Mouse (Mus musculus): ENCODE data around the gene Atg7. TPM values are rescaled to one million over a fixed set of nuclear protein-coding genes. Genes with fewer than 3 reads are reported as not detected.

Gene Atg7
- total and polyA plus RNA-seq, 2 experiments from 2014 or later: 18.9 to 19.1 TPM

- no peaks in the 10 kb centered on the region for H3K9me3 ChIP-seq (ENCODE audit: low read length)
- WGBS: 61% methylated on average over 3 of the region's 3 CpGs
Measured at GRCm38 (mm10) chr6:114836433-114836832, 193.5 kb downstream of the Atg7 start.

GRCm38 (mm10) chr6:114838872-114839271 lies 196.0 kb downstream of the Atg7 start:
- 90% methylated on average over 4 of the region's 4 CpGs for WGBS

More at GRCm38 (mm10) chr6:114836433-114836832, 193.5 kb downstream of the Atg7 start:
- no peak for ATAC-seq
- Histone ChIP-seq H3K36me3 (ENCODE audit: insufficient read depth) (no peaks in the 10 kb centered on the region), H3K4me3 (ENCODE audit: low read depth, low read length) (no peak overlapping the region), H3K27me3 (ENCODE audit: insufficient read depth, low read length) (no peaks in the 10 kb centered on the region), H3K9ac (no peak overlapping the region), H3K27ac (ENCODE audit: low read depth, low read length) (no peak overlapping the region), H3K4me1 (ENCODE audit: insufficient read depth) (no peaks in the 10 kb centered on the region), H3K4me2 (ENCODE audit: low read depth) (no peak overlapping the region)
- no peak for DNase-seq
- no peak for TF ChIP-seq CTCF (IDR thresholded peaks at IDR 0.05; ENCODE audit: low read depth)

GRCm38 (mm10) chr6:114840012-114840411 lies 197.1 kb downstream of the Atg7 start:
- no peaks in the 10 kb centered on the region for H3K9me3 ChIP-seq (ENCODE audit: low read length)
- no peaks in the 10 kb centered on the region for H3K4me1 ChIP-seq (ENCODE audit: insufficient read depth)
- DNase-seq (no peak), ATAC-seq (no peak)
- H3K36me3 ChIP-seq (ENCODE audit: insufficient read depth): no peaks in the 10 kb centered on the region
- no peak for TF ChIP-seq CTCF (IDR thresholded peaks at IDR 0.05; ENCODE audit: low read depth)
- H3K27me3 ChIP-seq (ENCODE audit: insufficient read depth, low read length): no peaks in the 10 kb centered on the region
- H3K27ac ChIP-seq (ENCODE audit: low read depth, low read length): no peak overlapping the region
- no peak overlapping the region for H3K4me3 ChIP-seq (ENCODE audit: low read depth, low read length)
- no peak overlapping the region for H3K9ac ChIP-seq
- H3K4me2 ChIP-seq (ENCODE audit: low read depth): no peak overlapping the region
- WGBS: 88% methylated on average over 7 of the region's 7 CpGs

More at GRCm38 (mm10) chr6:114838872-114839271, 196.0 kb downstream of the Atg7 start:
- H3K27ac ChIP-seq (ENCODE audit: low read depth, low read length): no peak overlapping the region
- no peak for ATAC-seq
- no peak for DNase-seq
- H3K9ac ChIP-seq: no peak overlapping the region
- no peaks in the 10 kb centered on the region for H3K9me3 ChIP-seq (ENCODE audit: low read length)
- no peak overlapping the region for H3K4me2 ChIP-seq (ENCODE audit: low read depth)
- TF ChIP-seq CTCF (IDR thresholded peaks at IDR 0.05; ENCODE audit: low read depth): no peak
- no peaks in the 10 kb centered on the region for H3K36me3 ChIP-seq (ENCODE audit: insufficient read depth)
- H3K4me1 ChIP-seq (ENCODE audit: insufficient read depth): no peaks in the 10 kb centered on the region
- no peaks in the 10 kb centered on the region for H3K27me3 ChIP-seq (ENCODE audit: insufficient read depth, low read length)
- H3K4me3 ChIP-seq (ENCODE audit: low read depth, low read length): no peak overlapping the region

- TF ChIP-seq CTCF (IDR thresholded peaks at IDR 0.05; ENCODE audit: low read depth): no peak
- no peak overlapping the region for H3K9ac ChIP-seq
- H3K4me1 ChIP-seq (ENCODE audit: insufficient read depth): no peaks in the 10 kb centered on the region
- DNase-seq (no peak), ATAC-seq (no peak)
- H3K9me3 ChIP-seq (ENCODE audit: low read length): no peaks in the 10 kb centered on the region
- 64% methylated on average over 3 of the region's 3 CpGs for WGBS
- no peaks in the 10 kb centered on the region for H3K27me3 ChIP-seq (ENCODE audit: insufficient read depth, low read length)
- no peak overlapping the region for H3K4me3 ChIP-seq (ENCODE audit: low read depth, low read length)
- H3K4me2 ChIP-seq (ENCODE audit: low read depth): no peak overlapping the region
- no peaks in the 10 kb centered on the region for H3K36me3 ChIP-seq (ENCODE audit: insufficient read depth)
- H3K27ac ChIP-seq (ENCODE audit: low read depth, low read length): no peak overlapping the region
Measured at GRCm38 (mm10) chr6:114842131-114842530, 199.2 kb downstream of the Atg7 start.

- no peaks in the 10 kb centered on the region for H3K9me3 ChIP-seq (ENCODE audit: low read length)
- H3K4me2 ChIP-seq (ENCODE audit: low read depth): no peak overlapping the region
- WGBS: 97% methylated on average over 2 of the region's 2 CpGs
- H3K27ac ChIP-seq (ENCODE audit: low read depth, low read length): no peak overlapping the region
- ATAC-seq (no peak), DNase-seq (no peak)
- no peaks in the 10 kb centered on the region for H3K4me1 ChIP-seq (ENCODE audit: insufficient read depth)
- no peak; the same call in 1 of the 2 replicates for TF ChIP-seq CTCF (IDR thresholded peaks at IDR 0.05; ENCODE audit: low read depth)
- H3K9ac ChIP-seq: no peak overlapping the region
- no peaks in the 10 kb centered on the region for H3K36me3 ChIP-seq (ENCODE audit: insufficient read depth)
- H3K27me3 ChIP-seq (ENCODE audit: insufficient read depth, low read length): no peaks in the 10 kb centered on the region
- H3K4me3 ChIP-seq (ENCODE audit: low read depth, low read length): no peak overlapping the region
Measured at GRCm38 (mm10) chr6:114842863-114843262, 200.0 kb downstream of the Atg7 start.

- Histone ChIP-seq H3K4me2 (ENCODE audit: low read depth) (no peak overlapping the region), H3K4me3 (ENCODE audit: low read depth, low read length) (no peak overlapping the region), H3K27ac (ENCODE audit: low read depth, low read length) (no peak overlapping the region), H3K36me3 (ENCODE audit: insufficient read depth) (no peaks in the 10 kb centered on the region), H3K9me3 (ENCODE audit: low read length) (no peaks in the 10 kb centered on the region), H3K4me1 (ENCODE audit: insufficient read depth) (no peaks in the 10 kb centered on the region), H3K27me3 (ENCODE audit: insufficient read depth, low read length) (no peaks in the 10 kb centered on the region), H3K9ac (no peak overlapping the region)
- no peak for TF ChIP-seq CTCF (IDR thresholded peaks at IDR 0.05; ENCODE audit: low read depth)
- WGBS: 29% methylated on average over 4 of the region's 4 CpGs
- ATAC-seq (no peak), DNase-seq (no peak)
Measured at GRCm38 (mm10) chr6:114846153-114846772, 203.4 kb downstream of the Atg7 start.

- ATAC-seq (no peak), DNase-seq (no peak)
- no peaks in the 10 kb centered on the region for H3K4me1 ChIP-seq (ENCODE audit: insufficient read depth)
- H3K36me3 ChIP-seq (ENCODE audit: insufficient read depth): no peaks in the 10 kb centered on the region
- no peak overlapping the region for H3K27ac ChIP-seq (ENCODE audit: low read depth, low read length)
- no peak overlapping the region for H3K4me2 ChIP-seq (ENCODE audit: low read depth)
- 86% methylated on average over 12 of the region's 12 CpGs for WGBS
- H3K9me3 ChIP-seq (ENCODE audit: low read length): no peaks in the 10 kb centered on the region
- H3K9ac ChIP-seq: no peak overlapping the region
- H3K27me3 ChIP-seq (ENCODE audit: insufficient read depth, low read length): no peaks in the 10 kb centered on the region
- TF ChIP-seq CTCF (IDR thresholded peaks at IDR 0.05; ENCODE audit: low read depth): no peak
- H3K4me3 ChIP-seq (ENCODE audit: low read depth, low read length): no peak overlapping the region
Measured at GRCm38 (mm10) chr6:114847582-114848174, 204.8 kb downstream of the Atg7 start.

All from forebrain, postnatal 0 days (tissue).